Mouse (Mus musculus) hindbrain, embryonic 16.5 days (tissue): ENCODE measurements at regions not wholly inside any gene's neighbourhood (a gene's known extent, or its start where the extent isn't known, plus 50 kb on each side); places are given as distances from the start of the nearest gene placed in this dataset.

ENCODE experiments used
- ATAC-seq: fragments of 200-750 bp; cut with Nextera tagmentation; 2 replicates; pipeline ENCODE4 v1.8.0; 2017; ENCODE audit warnings: moderate TSS enrichment, moderate library complexity
- H3K27ac ChIP-seq: fragments of 300-500 bp; sonication (generic); 2 replicates; pipeline ENCODE4 v1.5.1; 2014; ENCODE audit warnings: low read depth, mild to moderate bottlenecking, control low read depth, low read length, moderate library complexity
- H3K27me3 ChIP-seq: fragments of 300-500 bp; sonication (generic); replicated peaks from 2 replicates; pipeline ENCODE4 v1.6.1; 2014; ENCODE audit warnings: low read length; ENCODE audit not compliant: control insufficient read depth, insufficient read depth
- H3K36me3 ChIP-seq: fragments of 300-500 bp; sonication (generic); 2 replicates; pipeline ENCODE4 v1.6.1; 2014; ENCODE audit warnings: mild to moderate bottlenecking, low read length, moderate library complexity, mixed read lengths; ENCODE audit not compliant: control insufficient read depth, insufficient read depth
- H3K4me1 ChIP-seq: fragments of 300-500 bp; sonication (generic); 2 replicates; pipeline ENCODE4 v1.6.1; 2014; ENCODE audit warnings: low read depth, low read length; ENCODE audit not compliant: control insufficient read depth, insufficient read depth
- H3K4me2 ChIP-seq: fragments of 300-500 bp; sonication (generic); 2 replicates; pipeline ENCODE4 v1.6.1; 2014; ENCODE audit warnings: mild to moderate bottlenecking, low read length, control low read depth, moderate library complexity
- H3K4me3 ChIP-seq: fragments of 300-500 bp; sonication (generic); 2 replicates; pipeline ENCODE4 v1.5.1; 2014; ENCODE audit warnings: mild to moderate bottlenecking, low read length, control low read depth, moderate library complexity
- H3K9ac ChIP-seq: fragments of 300-500 bp; sonication (generic); 2 replicates; pipeline ENCODE4 v1.6.1; 2014; ENCODE audit warnings: low read depth, mild to moderate bottlenecking, control low read depth, low read length, moderate library complexity
- H3K9me3 ChIP-seq: fragments of 300-500 bp; sonication (generic); 2 replicates; pipeline ENCODE4 v1.6.1; 2014; ENCODE audit warnings: mild to moderate bottlenecking, low read length, moderate library complexity; ENCODE audit not compliant: control insufficient read depth
- WGBS: fragments of 180-500 bp; shearing (Covaris S2); extraction: QIAGEN DNeasy Blood & Tissue Kit; methylation state at CpG from one replicate; pipeline ENCODE4 v1.1.7; 2014; 5-methylcytosine and 5-hydroxymethylcytosine counted together

DNA sequence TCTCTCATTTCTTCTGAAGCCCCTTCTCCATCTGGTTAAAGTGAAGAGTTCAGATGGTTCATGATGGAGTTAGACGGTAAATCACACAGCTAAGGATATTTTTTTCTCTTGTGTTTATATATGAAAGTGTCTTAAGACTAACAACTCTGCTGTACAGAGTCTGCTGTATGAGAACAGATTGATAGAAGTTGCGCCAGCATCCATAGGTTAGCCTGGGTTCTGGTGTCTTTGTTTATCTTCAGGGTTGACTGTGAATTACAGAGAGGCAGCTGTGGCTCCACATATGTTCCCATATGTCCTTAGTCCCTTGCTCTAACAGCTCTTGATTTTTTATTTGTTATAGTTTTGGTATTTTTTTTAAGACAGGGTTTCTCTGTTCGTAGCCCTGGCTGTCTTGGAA lies 334.9 kb upstream of the Api5 start:
- no peaks in the 10 kb centered on the region for H3K36me3 ChIP-seq
- H3K4me3 ChIP-seq = no peak overlapping the region
- H3K4me2 ChIP-seq = no peak overlapping the region
- H3K27ac ChIP-seq = no peak overlapping the region
- no peak overlapping the region for H3K9ac ChIP-seq
- H3K4me1 ChIP-seq = no peaks in the 10 kb centered on the region
- ATAC-seq = no peak
- H3K27me3 ChIP-seq = no peaks in the 10 kb centered on the region
- 86% methylated on average over 3 of the region's 3 CpGs for WGBS
- H3K9me3 ChIP-seq = no peaks in the 10 kb centered on the region

DNA sequence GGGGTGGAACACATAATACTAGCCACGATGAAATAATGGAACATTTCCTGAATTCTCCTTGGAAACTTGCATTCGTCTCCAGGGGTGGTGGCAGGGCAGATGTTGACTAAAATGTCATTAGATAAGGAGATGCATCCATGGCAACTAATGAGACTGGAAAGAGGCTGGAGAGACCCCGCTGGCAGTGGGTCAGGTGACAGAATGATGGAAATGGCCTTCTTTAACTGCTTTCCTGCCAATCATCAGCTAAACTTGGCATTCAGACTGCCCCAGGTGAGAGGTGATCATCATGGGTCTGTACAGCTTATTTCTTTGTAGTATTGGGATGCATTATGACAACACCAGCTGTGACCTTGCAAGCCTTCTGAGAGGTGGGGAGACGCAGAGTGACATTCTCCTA lies 334.3 kb upstream of the Api5 start:
- Histone ChIP-seq H3K4me2 (no peak overlapping the region), H3K27ac (no peak overlapping the region), H3K9ac (no peak overlapping the region), H3K4me1 (no peaks in the 10 kb centered on the region), H3K4me3 (no peak overlapping the region), H3K36me3 (no peaks in the 10 kb centered on the region), H3K9me3 (no peaks in the 10 kb centered on the region), H3K27me3 (no peaks in the 10 kb centered on the region)
- ATAC-seq = peak; percentile 52; the same call in 1 of the 2 replicates
- WGBS = 29% methylated on average over 4 of the region's 4 CpGs

DNA sequence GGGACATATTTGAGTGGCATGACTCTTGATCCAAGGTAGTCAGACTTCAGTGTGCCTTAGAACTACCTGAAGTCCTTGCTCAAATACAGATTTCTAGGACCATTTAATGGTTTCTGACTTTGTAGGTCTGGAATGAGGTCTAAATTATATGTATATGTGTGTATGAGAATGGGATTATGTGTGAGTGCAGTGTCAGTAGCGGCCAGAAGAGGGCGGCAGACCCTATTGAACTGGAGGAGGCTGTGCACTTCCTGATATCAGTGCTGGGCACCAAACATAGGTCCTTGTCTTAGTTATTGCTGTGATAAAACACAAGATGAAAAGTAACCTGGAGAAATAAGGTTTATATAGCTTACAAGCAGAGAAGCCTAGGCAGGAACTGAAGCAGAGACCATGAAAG lies 328.6 kb upstream of the Api5 start:
- Histone ChIP-seq H3K9me3 (no peaks in the 10 kb centered on the region; the same call in 1 of the 2 replicates), H3K27me3 (no peaks in the 10 kb centered on the region), H3K4me3 (no peak overlapping the region), H3K9ac (no peak overlapping the region), H3K36me3 (no peaks in the 10 kb centered on the region), H3K4me2 (no peak overlapping the region), H3K27ac (no peak overlapping the region), H3K4me1 (no peaks in the 10 kb centered on the region; the same call in 1 of the 2 replicates)
- no peak for ATAC-seq
- WGBS = 90% methylated on average over 2 of the region's 2 CpGs

GRCm38 (mm10) chr2:94764852-94765435 lies 327.0 kb upstream of the Api5 start:
- Histone ChIP-seq H3K27me3 (no peaks in the 10 kb centered on the region), H3K9ac (no peak overlapping the region), H3K27ac (no peak overlapping the region), H3K4me2 (peak overlapping the region; percentile 23), H3K4me3 (no peak overlapping the region), H3K4me1 (no peaks in the 10 kb centered on the region; the same call in 1 of the 2 replicates), H3K9me3 (no peaks in the 10 kb centered on the region; the same call in 1 of the 2 replicates), H3K36me3 (no peaks in the 10 kb centered on the region)
- peak; percentile 78 for ATAC-seq
- 13% methylated on average over 8 of the region's 8 CpGs for WGBS

GRCm38 (mm10) chr2:94764451-94764850 lies 326.5 kb upstream of the Api5 start:
- Histone ChIP-seq H3K27ac (no peak overlapping the region), H3K4me2 (peak overlapping the region; percentile 23; the same call in 1 of the 2 replicates), H3K27me3 (no peaks in the 10 kb centered on the region), H3K4me1 (no peaks in the 10 kb centered on the region; the same call in 1 of the 2 replicates), H3K4me3 (no peak overlapping the region), H3K36me3 (no peaks in the 10 kb centered on the region), H3K9me3 (no peaks in the 10 kb centered on the region; the same call in 1 of the 2 replicates), H3K9ac (no peak overlapping the region)
- WGBS = 5% methylated on average over 3 of the region's 3 CpGs
- peak; percentile 65; the same call in 1 of the 2 replicates for ATAC-seq

- H3K36me3 ChIP-seq = no peaks in the 10 kb centered on the region
- peak; percentile 74 for ATAC-seq
- H3K27ac ChIP-seq = no peak overlapping the region
- H3K9ac ChIP-seq = no peak overlapping the region
- no peaks in the 10 kb centered on the region for H3K9me3 ChIP-seq
- no peak overlapping the region for H3K4me3 ChIP-seq
- no peaks in the 10 kb centered on the region for H3K27me3 ChIP-seq
- WGBS = 68% methylated on average over 3 of the region's 3 CpGs
- H3K4me1 ChIP-seq = no peaks in the 10 kb centered on the region
- H3K4me2 ChIP-seq = no peak overlapping the region
Observed at GRCm38 (mm10) chr2:94748161-94748711, 310.3 kb upstream of the Api5 start.

- Histone ChIP-seq H3K4me3 (no peak overlapping the region), H3K27ac (no peak overlapping the region), H3K27me3 (no peaks in the 10 kb centered on the region), H3K9ac (no peak overlapping the region), H3K4me1 (no peaks in the 10 kb centered on the region), H3K9me3 (no peaks in the 10 kb centered on the region), H3K4me2 (no peak overlapping the region), H3K36me3 (no peaks in the 10 kb centered on the region)
- no peak for ATAC-seq
- 70% methylated on average over 5 of the region's 5 CpGs for WGBS
Observed at GRCm38 (mm10) chr2:94729791-94730190, 291.9 kb upstream of the Api5 start.

GRCm38 (mm10) chr2:94699383-94699782 lies 261.4 kb upstream of the Api5 start:
- WGBS = 37% methylated on average over 1 of the region's 1 CpGs
- H3K9me3 ChIP-seq = no peaks in the 10 kb centered on the region
- no peaks in the 10 kb centered on the region for H3K27me3 ChIP-seq
- no peak overlapping the region for H3K9ac ChIP-seq
- no peaks in the 10 kb centered on the region for H3K4me1 ChIP-seq
- H3K27ac ChIP-seq = no peak overlapping the region
- no peak overlapping the region for H3K4me2 ChIP-seq
- H3K4me3 ChIP-seq = no peak overlapping the region
- no peaks in the 10 kb centered on the region for H3K36me3 ChIP-seq
- ATAC-seq = no peak

DNA sequence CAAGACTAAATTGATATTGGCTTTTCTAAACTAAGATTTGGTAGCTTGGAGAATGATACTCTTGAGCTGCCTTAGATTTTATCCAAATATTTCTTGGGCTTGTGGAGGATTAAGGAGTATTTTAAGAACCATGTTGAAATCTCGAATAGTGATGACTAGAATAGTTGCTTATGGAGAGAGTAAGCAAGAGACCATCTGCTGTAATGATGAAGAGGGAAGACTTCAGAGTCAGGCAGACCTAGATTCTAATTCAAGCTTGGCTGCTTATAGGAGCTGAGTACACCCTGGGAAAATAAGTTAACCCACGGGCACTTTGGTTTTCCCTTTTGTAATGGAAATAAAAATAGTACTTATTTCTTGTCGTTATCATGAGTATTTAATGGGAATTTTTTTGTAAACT lies 257.3 kb upstream of the Api5 start:
- H3K9ac ChIP-seq = no peak overlapping the region
- ATAC-seq = no peak
- H3K36me3 ChIP-seq = no peaks in the 10 kb centered on the region
- no peaks in the 10 kb centered on the region for H3K4me1 ChIP-seq
- 80% methylated on average over 3 of the region's 3 CpGs for WGBS
- H3K4me2 ChIP-seq = no peak overlapping the region
- H3K4me3 ChIP-seq = no peak overlapping the region
- H3K27me3 ChIP-seq = no peaks in the 10 kb centered on the region
- H3K27ac ChIP-seq = no peak overlapping the region
- no peaks in the 10 kb centered on the region for H3K9me3 ChIP-seq
